Mouse (Mus musculus) left cerebral cortex, postnatal 14 days (tissue): ENCODE results near the gene Atxn1l. TPM values are rescaled to one million over a fixed set of nuclear protein-coding genes. Genes with fewer than 3 reads are reported as not detected.
A peak's percentile ranks its signal among the peaks of the same experiment; 100 is the strongest.

Experiments
- DNase-seq, 2 experiments: peaks; one replicate each; pipeline ENCODE4 v3.0.0; 2021 to 2022; ENCODE audit warnings: low spot score in 2 of 2, mixed read lengths in 1 of 2
- intact Hi-C: fragments of 180-260 bp; cut with DNase I; formaldehyde crosslinking; loops from one replicate; pipeline ENCODE4 v1.15.1; 2025
- total RNA-seq, 2 experiments: library from RNA; stranded (reverse); gene quantifications; 2 replicates each; pipeline ENCODE4 v1.2.3; 2021

The Atxn1l gene
- total RNA-seq, 2 experiments from 2014 or later = 41.4 to 41.8 TPM

DNA sequence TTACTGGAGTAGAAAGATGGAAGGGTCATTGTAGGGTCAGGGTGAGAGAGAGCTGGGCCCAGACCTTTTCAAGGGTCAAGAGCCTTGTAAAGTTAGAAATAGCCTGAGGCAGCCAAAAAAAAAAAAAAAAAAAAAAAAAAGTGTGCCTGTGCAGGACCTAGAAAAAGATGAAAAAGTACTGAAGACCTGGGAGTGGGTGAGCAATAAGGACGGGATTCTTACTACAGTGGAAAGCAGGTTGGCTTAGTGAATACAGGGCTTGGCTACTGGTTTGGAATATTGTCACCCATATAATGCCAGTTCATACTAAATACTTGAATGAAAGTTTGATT lies 476 bp upstream of the Atxn1l start:
- DNase-seq = no peak
- intact Hi-C loops = no loop called here

GRCm38 (mm10) chr8:109736819-109737218 lies 720 bp downstream of the Atxn1l start:
- intact Hi-C loops = no loop called here
- no peak for DNase-seq

DNA sequence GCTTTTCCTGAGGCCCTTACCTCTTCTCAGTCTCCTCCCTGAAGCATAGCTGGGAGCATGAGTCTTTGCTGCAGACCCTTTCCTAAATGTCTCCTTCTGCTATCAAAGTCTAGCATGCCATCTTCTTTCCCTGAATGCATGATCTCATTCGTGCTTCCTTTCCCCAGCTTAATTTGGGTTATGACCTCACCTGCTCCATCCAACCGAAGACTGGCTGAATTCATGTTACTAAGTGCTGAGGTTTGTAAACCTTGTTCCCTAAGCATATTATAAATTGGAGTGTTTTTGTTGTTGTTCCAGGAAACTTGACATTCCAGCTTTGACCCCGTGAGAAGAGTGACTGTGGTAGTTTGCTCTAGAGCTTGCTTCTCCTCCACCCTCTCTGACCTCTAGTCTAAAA lies 3.5 kb downstream of the Atxn1l start:
- no peak for DNase-seq
- intact Hi-C loops = no loop called here

- intact Hi-C loops = no loop called here
- DNase-seq = no peak
Measured at GRCm38 (mm10) chr8:109731012-109731411, 6.5 kb downstream of the Atxn1l start.

- intact Hi-C loops = no loop called here
- no peak for DNase-seq
Measured at GRCm38 (mm10) chr8:109725106-109725505, 12.4 kb downstream of the Atxn1l start.

DNA sequence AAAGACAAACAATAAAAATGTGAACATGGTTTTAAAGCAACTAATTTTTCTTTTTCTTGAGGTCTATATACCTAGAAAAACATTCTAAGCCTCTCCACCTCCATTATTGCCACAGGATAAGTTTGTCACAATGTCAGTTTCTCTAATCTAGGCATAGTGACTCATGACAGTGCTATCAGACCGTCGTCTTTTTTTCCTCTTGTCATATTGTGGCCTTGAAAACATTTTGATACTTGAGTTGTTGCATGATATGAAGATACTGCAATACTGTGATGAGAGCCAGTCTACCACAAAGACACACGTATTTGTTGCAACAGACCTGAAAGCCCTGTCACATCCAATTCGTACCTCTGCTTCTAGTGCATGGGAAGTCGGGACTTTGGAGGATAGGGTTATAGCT lies 22.6 kb downstream of the Atxn1l start:
- no peak for DNase-seq
- intact Hi-C loops = no loop called here

DNA sequence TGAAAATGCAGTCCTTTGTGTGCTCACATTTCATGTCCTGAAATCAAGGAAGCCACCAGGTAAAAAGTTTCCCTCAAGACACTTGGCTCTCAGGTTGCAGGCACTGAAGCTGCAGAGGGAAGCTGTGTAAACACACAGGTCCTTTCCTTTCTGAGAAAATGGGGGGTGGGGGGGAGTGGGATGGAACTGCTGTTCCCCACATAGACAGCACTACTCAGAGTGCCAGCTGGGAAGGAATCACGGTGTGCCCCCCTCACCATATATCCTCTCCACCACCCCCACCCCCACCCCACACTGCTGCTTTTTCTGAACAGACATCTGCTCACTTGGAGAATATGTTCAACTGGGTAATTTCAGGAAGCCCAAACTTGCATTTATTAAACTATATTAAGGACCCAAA lies 25.0 kb downstream of the Atxn1l start:
- intact Hi-C loops = no loop called here
- peak in 1 of 2 experiments; percentile 32 for DNase-seq

DNA sequence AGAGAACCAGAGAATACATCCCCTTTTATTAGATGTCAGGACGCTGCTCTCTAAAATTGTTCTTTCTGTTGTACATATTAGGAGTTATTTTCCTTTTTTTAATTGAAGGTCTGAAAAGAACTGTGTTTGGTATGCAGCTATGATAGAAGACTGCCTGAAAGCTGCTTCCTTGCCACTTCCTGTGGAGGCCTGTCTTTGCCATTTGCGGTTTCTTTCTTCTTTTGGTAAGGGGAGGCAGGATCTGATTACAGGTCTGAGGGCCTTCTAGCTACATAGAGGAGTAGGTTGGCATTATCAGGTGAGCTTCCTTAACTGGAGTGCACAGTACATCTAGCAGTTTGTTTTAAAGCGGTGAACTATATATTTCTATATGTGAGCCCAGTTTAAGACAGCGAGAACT lies 29.6 kb downstream of the Atxn1l start:
- intact Hi-C loops = no loop called here
- no peak for DNase-seq

- intact Hi-C loops = no loop called here
- peak; percentile 74 to 75 for DNase-seq
Measured at GRCm38 (mm10) chr8:109706874-109707237, 30.7 kb downstream of the Atxn1l start.

GRCm38 (mm10) chr8:109706076-109706873 lies 31.3 kb downstream of the Atxn1l start:
- intact Hi-C loops = no loop called here
- DNase-seq = no peak

DNA sequence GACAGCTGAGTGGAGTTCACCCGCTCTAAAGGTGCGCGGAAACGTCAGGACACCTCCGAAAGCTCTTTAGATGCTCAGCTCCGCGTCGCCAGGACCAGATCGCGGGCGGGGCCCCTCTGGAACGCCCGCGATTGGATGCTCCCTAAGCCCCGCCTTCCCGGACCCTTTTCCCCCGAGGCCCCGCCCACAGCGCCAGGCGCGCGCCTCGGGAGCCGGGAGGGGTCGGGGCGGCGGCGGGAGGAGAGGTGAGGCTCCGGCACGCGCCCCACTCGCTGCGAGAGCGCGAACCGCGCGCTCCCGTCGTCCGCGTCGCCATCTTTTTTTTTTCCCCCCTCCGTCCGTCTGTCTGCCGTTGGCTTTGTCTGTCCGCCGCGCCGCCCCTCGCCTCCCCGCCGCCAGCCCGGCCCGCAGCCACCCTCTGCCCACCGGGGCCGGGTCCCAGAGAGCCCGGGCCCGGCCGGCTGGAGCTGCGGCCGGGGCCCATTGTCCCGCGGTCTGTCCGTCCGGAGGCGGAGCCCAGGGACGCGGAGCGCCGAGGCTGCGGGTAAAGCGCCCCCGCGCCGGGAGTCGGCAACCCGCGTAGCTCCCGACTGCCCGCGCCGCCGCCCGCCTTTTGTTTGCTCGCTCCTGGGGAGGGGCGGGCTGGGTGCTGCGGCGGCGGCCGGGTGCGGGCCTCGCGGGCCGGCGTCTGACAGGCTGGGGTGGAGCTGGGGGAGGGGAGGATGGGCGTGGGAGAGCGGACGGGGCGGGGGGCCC lies 32.0 kb downstream of the Atxn1l start, which contains the start of gene Zfp821:
Gene Zfp821, plus strand, starts transcription at position 227 of the 756 bp plus-strand sequence.
- peak; percentile 92 to 93 for DNase-seq

DNA sequence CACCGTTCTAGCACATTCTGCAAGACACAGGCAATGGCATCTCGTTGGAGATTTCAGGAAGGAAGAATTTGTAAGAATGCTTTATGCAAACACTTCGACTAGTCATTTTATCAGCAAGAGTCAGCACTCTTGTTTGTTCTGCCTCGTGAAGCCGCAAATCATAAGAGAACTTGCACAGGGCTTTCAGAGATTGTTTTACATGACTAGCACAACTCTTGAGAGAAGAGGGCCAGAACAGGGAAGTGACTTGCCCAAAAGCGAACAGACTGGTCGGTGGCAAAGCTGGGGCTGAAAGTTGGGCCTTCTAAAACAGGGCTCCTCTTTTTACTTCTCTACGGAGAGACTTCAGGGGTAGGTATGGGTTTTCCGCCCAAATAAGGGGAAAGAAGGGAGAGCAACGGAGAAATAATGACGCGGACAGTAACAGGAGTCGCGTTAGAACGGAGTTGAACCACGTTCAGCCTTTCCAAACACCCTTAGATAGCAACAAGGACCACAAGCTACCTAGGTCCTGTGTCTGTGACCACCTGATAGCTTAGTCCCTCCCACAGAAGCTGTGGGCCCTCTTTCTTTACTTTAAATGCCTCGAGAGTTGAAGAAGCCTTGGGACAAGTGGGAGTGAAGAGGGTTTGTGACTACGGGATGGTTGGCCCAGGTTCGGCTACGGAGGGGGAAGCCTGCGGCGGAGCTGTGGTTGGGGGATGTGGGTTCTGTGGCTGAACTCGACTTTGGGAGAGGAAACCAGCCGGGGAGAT lies 32.8 kb downstream of the Atxn1l start:
- intact Hi-C loops = no loop called here
- DNase-seq = no peak

More for the DNA sequence above, 32.0 kb downstream of the Atxn1l start, which contains the start of gene Zfp821:
- intact Hi-C loops = no loop called here

GRCm38 (mm10) chr8:109698477-109698876 lies 39.1 kb downstream of the Atxn1l start:
- no peak for DNase-seq

GRCm38 (mm10) chr8:109697754-109698153 lies 39.8 kb downstream of the Atxn1l start:
- intact Hi-C loops = no loop called here
- no peak for DNase-seq

More at GRCm38 (mm10) chr8:109698477-109698876, 39.1 kb downstream of the Atxn1l start:
- intact Hi-C loops = no loop called here

DNA sequence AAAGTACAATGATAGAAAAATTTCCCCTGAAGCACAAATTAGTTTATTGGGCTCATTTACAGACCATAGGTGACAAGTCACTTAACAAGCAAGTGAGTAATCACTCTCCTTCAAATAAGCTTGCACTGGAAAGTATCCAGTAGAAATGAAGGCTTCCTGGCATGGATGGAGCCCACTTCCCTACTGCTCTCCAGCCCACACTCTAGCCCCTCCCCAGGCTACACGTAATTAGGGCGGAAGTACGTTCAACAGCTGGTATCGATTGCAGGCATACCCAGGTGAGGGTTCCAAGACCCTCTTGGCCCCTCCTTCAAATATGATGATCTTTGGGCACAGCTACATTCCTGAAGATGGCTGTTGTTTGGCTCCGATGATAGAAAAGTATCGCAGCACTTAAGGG lies 43.4 kb downstream of the Atxn1l start:
- intact Hi-C loops = no loop called here

DNA sequence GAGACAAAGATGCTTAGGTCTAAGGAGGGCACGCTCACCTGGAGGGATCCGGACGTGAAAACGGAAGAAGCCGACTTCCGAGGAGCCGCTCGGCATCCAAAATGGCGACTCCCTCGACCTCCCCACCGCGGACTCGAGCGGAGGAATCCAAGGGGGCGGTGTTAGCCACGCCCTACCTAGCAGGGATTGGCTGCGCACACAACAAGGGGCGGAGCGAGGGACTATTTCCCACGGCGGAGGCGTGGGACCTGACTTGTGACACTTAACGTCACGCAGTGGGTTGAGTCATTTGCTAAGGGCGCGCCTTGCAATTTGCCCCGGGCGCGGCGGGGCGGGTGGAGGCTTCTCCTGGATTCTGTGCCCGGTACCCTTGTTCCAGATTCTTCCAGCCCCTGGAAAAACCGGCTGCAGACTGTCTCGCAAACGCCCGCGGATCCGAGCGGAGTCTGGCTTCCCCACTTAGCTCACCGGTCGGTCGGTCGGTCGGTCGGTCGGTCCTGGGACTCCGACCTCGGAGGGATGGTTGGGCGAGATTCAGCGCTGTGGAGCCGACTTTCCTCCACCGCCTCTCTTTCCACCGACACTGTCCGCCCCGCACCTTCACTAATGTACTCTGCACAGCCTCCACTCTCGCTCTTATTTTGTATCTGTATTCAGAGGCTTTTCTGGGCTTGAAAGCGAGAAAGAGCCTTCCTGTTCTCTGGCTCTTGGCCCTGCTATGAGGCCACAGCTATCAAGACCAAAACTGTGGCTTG lies 44.2 kb downstream of the Atxn1l start, which contains the start of gene Ist1:
Gene Ist1, minus strand, starts transcription at position 115 of the 755 bp plus-strand sequence.
- peak; percentile 98 to 99 for DNase-seq
- intact Hi-C loops = no loop called here

More for the DNA sequence above, 43.4 kb downstream of the Atxn1l start:
- DNase-seq = no peak

DNA sequence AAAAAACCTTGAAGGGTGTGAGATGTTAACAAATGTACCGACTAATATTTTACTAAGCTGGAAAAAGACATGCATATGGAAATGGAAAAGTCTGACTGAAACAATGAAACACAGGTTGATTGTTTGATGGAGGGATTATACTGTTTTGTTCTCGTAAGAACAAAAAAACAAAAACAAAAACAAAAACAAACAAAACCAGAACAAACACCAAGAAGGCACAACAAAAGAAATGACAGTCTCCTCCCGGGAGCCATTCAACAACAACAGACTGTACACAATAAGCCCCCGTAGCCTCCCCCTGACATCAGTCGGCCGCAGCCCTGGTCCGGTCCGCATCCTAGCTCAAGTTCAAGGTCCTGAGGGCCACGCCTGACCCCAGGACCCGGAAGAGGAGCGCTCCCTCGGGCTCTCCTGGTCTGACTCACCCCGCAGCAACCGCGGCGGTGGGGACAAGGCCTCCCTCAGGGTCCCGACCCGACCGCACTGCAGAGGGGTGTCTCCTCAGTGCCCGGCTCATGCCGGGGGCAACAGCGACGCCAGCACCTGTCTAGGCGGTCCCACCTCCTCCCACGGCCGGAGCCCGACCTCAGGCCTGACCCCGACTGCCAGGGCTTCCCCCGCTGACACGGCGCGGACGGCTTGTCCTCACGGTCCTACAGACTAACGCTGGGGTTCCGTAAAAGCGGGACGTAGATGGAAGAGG lies 44.9 kb downstream of the Atxn1l start:
- DNase-seq = peak; percentile 15 to 24
- intact Hi-C loops = no loop called here

- no peak for DNase-seq
- intact Hi-C loops = no loop called here
Measured at GRCm38 (mm10) chr8:109691769-109692168, 45.8 kb downstream of the Atxn1l start.

DNA sequence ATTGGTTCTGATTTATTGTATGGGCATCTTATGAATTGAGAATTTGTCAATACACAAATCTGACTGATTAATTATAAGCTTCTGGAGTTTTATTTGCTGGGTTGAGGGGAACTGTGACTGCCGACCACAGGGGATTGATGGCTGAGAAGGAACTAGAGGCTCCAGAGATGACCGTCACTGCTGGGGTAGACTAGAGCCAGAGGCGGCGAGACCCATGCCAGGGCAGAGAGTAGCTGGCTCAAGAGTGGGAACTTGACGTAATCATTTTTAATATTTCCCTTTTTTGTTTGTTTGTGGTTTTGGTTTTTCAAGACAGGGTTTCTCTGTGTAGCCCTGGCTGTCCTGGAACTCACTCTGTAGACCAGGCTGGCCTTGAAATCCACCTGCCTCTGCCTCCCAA lies 50.3 kb downstream of the Atxn1l start:
- intact Hi-C loops = no loop called here
- no peak for DNase-seq
